In genomic region chr1:83862541-83862940, GRCm38 (mm10) we compare ENCODE assay signal across 16 mouse cellular contexts.
"Had no signal": no experiment of that assay in that cellular context is flagged by ENCODE, and none has a peak within 500 bp of the region (broad histone marks: within the 10 kb centered on the region; RNA-seq: fewer than 3 reads in every experiment).

No protein-coding gene starts in this region.

- ATAC-seq: liver, postnatal 0 days; lung, postnatal 0 days had no signal

- H3K4me3 ChIP-seq: liver, embryonic 13.5 days; liver, embryonic 15.5 days; lung, embryonic 15.5 days; midbrain, embryonic 10.5 days; midbrain, embryonic 12.5 days; myocyte; stomach, embryonic 15.5 days had no signal

- H3K27me3 ChIP-seq: liver, embryonic 13.5 days; liver, embryonic 15.5 days; lung, embryonic 15.5 days; midbrain, embryonic 12.5 days; stomach, embryonic 15.5 days had no signal

- DNase-seq: liver, embryonic 13.5 days; liver, postnatal 0 days; lung, adult 2 months; lung, postnatal 4 days; right cerebral cortex, postnatal 14 days; thymus, adult 2 months; thymus, postnatal 25 days; thymus, postnatal 4 days had no signal

- H3K9me3 ChIP-seq: liver, embryonic 13.5 days; liver, embryonic 15.5 days; lung, embryonic 15.5 days; midbrain, embryonic 10.5 days; midbrain, embryonic 12.5 days; stomach, embryonic 15.5 days had no signal

- H3K36me3 ChIP-seq: liver, embryonic 13.5 days; liver, embryonic 15.5 days; lung, embryonic 15.5 days; midbrain, embryonic 10.5 days; midbrain, embryonic 12.5 days; stomach, embryonic 15.5 days had no signal

- H3K9ac ChIP-seq: liver, embryonic 13.5 days; liver, embryonic 15.5 days; liver, postnatal 0 days; lung, embryonic 15.5 days; midbrain, embryonic 12.5 days; stomach, embryonic 15.5 days had no signal

- H3K27ac ChIP-seq: liver, embryonic 13.5 days; liver, embryonic 15.5 days; lung, embryonic 15.5 days; midbrain, embryonic 10.5 days; midbrain, embryonic 12.5 days; stomach, embryonic 15.5 days; stomach, postnatal 0 days had no signal

- H3K4me1 ChIP-seq: liver, embryonic 13.5 days; liver, embryonic 15.5 days; lung, embryonic 15.5 days; stomach, embryonic 15.5 days had no signal

- H3K4me2 ChIP-seq: liver, embryonic 13.5 days; liver, embryonic 15.5 days; lung, embryonic 15.5 days; midbrain, embryonic 12.5 days; stomach, embryonic 15.5 days had no signal
